Mouse (Mus musculus): Measurements from ENCODE around the gene Tk2.

DNA sequence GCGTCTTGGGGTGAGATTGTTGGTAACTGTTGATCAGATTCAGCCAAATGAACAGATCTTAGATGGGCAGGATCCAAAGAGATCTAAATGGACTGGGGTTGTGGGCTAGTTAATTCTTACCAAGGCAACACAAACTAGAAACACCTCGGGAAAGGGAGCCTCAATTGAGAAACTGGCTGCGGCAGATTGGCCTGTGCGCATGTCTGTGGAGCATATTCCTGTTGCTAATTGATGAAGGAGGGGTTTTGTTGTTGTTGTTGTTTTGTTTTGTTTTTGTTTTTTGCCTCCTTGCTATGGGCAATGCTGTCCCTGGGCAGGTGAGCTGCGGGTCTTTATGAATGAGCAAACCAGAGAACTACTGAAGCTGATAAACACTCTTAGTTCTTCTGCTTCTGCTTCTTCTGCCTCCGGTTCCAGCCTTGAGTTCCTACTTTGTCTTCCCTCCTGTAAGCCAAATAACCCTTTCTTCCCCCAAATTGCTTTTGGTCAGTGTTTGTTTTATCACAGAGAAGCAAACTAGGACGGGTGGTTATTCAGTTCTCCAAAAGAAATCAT lies 1.2 kb upstream of the Tk2 start:
- TF ChIP-seq CTCF (conservative IDR thresholded peaks at IDR 0.05; ENCODE audit: low read length) (no peak), POU5F1 (IDR thresholded peaks at IDR 0.05; ENCODE audit: borderline replicate concordance, low read length) (no peak), NANOG (IDR thresholded peaks at IDR 0.05; ENCODE audit: borderline replicate concordance, low read length) (no peak)
